Mouse (Mus musculus): ENCODE data around the gene Tubb4b. TPM values are rescaled to one million over a fixed set of nuclear protein-coding genes. Genes with fewer than 3 reads are reported as not detected.

The Tubb4b gene
- polyA plus RNA-seq, 1 experiment from 2014 or later, result 462 TPM

GRCm38 (mm10) chr2:25196172-25196954 is 28.1 kb downstream of the Tubb4b start, which contains the start of gene Tor4a:
Tor4a (minus strand) TSS chr2:25196886.
- Histone ChIP-seq H3K4me1 (peaks cover 13% of the 10 kb centered on the region), H3K4me3 (replicated peaks) (0 out of 2 replicates have a peak within 1 kb of the TSS, but pooled peaks have one; percentile 7), H3K27me3 (replicated peaks) (peaks cover 38% of the 10 kb centered on the region), H3K9me3 (replicated peaks) (no peaks in the 10 kb centered on the region), H3K9ac (replicated peaks) (no peak within 1 kb of the TSS), H3K27ac (replicated peaks) (no peak within 1 kb of the TSS), H3K36me3 (peaks cover 24% of the 10 kb centered on the region), H3K4me2 (peak within 1 kb of the TSS; percentile 35)
- ATAC-seq (ENCODE audit: low FRiP score), result no peak
- WGBS, result 10% methylated on average over 8 of the region's 8 CpGs

GRCm38 (mm10) chr2:25195211-25196156 is 29.0 kb downstream of the Tubb4b start:
- no peak overlapping the region for H3K9ac ChIP-seq (replicated peaks)
- peaks cover 15% of the 10 kb centered on the region for H3K36me3 ChIP-seq
- no peak overlapping the region for H3K27ac ChIP-seq (replicated peaks)
- 24% methylated on average over 55 of the region's 55 CpGs for WGBS
- peak overlapping the region; percentile 35 for H3K4me2 ChIP-seq
- H3K4me1 ChIP-seq, result peaks cover 13% of the 10 kb centered on the region
- peaks cover 38% of the 10 kb centered on the region for H3K27me3 ChIP-seq (replicated peaks)
- H3K9me3 ChIP-seq (replicated peaks), result no peaks in the 10 kb centered on the region
- ATAC-seq (ENCODE audit: low FRiP score), result no peak
- H3K4me3 ChIP-seq (replicated peaks), result 0 out of 2 replicates have a peak overlapping the region, but pooled peaks have one; percentile 7

- H3K36me3 ChIP-seq, result peaks cover 7% of the 10 kb centered on the region
- H3K27me3 ChIP-seq (replicated peaks), result peaks cover 38% of the 10 kb centered on the region
- 90% methylated on average over 17 of the region's 17 CpGs for WGBS
- peaks cover 13% of the 10 kb centered on the region for H3K4me1 ChIP-seq
- H3K4me3 ChIP-seq (replicated peaks), result no peak overlapping the region
- H3K9me3 ChIP-seq (replicated peaks), result no peaks in the 10 kb centered on the region
- H3K27ac ChIP-seq (replicated peaks), result no peak overlapping the region
- no peak for ATAC-seq (ENCODE audit: low FRiP score)
- H3K9ac ChIP-seq (replicated peaks), result no peak overlapping the region
- peak overlapping the region; percentile 35; the same call in 1 of the 2 replicates for H3K4me2 ChIP-seq
Measured at GRCm38 (mm10) chr2:25194486-25195171, 29.9 kb downstream of the Tubb4b start.

- peaks cover 38% of the 10 kb centered on the region for H3K27me3 ChIP-seq (replicated peaks)
- H3K4me3 ChIP-seq (replicated peaks), result no peak overlapping the region
- peaks cover 13% of the 10 kb centered on the region for H3K4me1 ChIP-seq
- peaks cover 2% of the 10 kb centered on the region; the same call in 1 of the 2 replicates for H3K36me3 ChIP-seq
- no peak overlapping the region for H3K9ac ChIP-seq (replicated peaks)
- 82% methylated on average over 5 of the region's 5 CpGs for WGBS
- H3K9me3 ChIP-seq (replicated peaks), result no peaks in the 10 kb centered on the region
- H3K4me2 ChIP-seq, result 0 out of 2 replicates have a peak overlapping the region, but pooled peaks have one; percentile 22
- no peak for ATAC-seq (ENCODE audit: low FRiP score)
- no peak overlapping the region for H3K27ac ChIP-seq (replicated peaks)
Measured at GRCm38 (mm10) chr2:25194006-25194405, 30.5 kb downstream of the Tubb4b start.

GRCm38 (mm10) chr2:25193330-25193770 is 31.2 kb downstream of the Tubb4b start:
- Histone ChIP-seq H3K27me3 (replicated peaks) (peaks cover 38% of the 10 kb centered on the region), H3K4me3 (replicated peaks) (no peak overlapping the region), H3K4me2 (peak overlapping the region; percentile 22; the same call in 1 of the 2 replicates), H3K9ac (replicated peaks) (no peak overlapping the region), H3K4me1 (peaks cover 13% of the 10 kb centered on the region), H3K9me3 (replicated peaks) (no peaks in the 10 kb centered on the region), H3K36me3 (no peaks in the 10 kb centered on the region), H3K27ac (replicated peaks) (no peak overlapping the region)
- WGBS, result 2% methylated on average over 6 of the region's 6 CpGs
- ATAC-seq (ENCODE audit: low FRiP score), result peak; percentile 74

- 81% methylated on average over 6 of the region's 6 CpGs for WGBS
- Histone ChIP-seq H3K36me3 (no peaks in the 10 kb centered on the region), H3K27ac (replicated peaks) (no peak overlapping the region), H3K9me3 (replicated peaks) (no peaks in the 10 kb centered on the region), H3K4me2 (no peak overlapping the region), H3K27me3 (replicated peaks) (no peaks in the 10 kb centered on the region), H3K4me3 (replicated peaks) (no peak overlapping the region), H3K4me1 (peaks cover 34% of the 10 kb centered on the region), H3K9ac (replicated peaks) (no peak overlapping the region)
- ATAC-seq (ENCODE audit: low FRiP score), result no peak
Measured at GRCm38 (mm10) chr2:25187841-25188240, 36.7 kb downstream of the Tubb4b start.

- H3K4me1 ChIP-seq, result peaks cover 45% of the 10 kb centered on the region
- peak overlapping the region; percentile 45 for H3K4me3 ChIP-seq (replicated peaks)
- 0 out of 2 replicates have a peak overlapping the region, but pooled peaks have one; percentile 84 for H3K27ac ChIP-seq (replicated peaks)
- WGBS, result 34% methylated on average over 5 of the region's 5 CpGs
- no peaks in the 10 kb centered on the region for H3K36me3 ChIP-seq
- H3K9ac ChIP-seq (replicated peaks), result peak overlapping the region; percentile 60; the same call in 1 of the 2 replicates
- H3K4me2 ChIP-seq, result peak overlapping the region; percentile 82
- H3K9me3 ChIP-seq (replicated peaks), result no peaks in the 10 kb centered on the region
- no peak for ATAC-seq (ENCODE audit: low FRiP score)
- no peaks in the 10 kb centered on the region for H3K27me3 ChIP-seq (replicated peaks)
Measured at GRCm38 (mm10) chr2:25186575-25186930, 37.9 kb downstream of the Tubb4b start.

GRCm38 (mm10) chr2:25185625-25186574 is 38.6 kb downstream of the Tubb4b start:
- H3K27me3 ChIP-seq (replicated peaks), result no peaks in the 10 kb centered on the region
- peak overlapping the region; percentile 84 for H3K27ac ChIP-seq (replicated peaks)
- H3K4me1 ChIP-seq, result peaks cover 51% of the 10 kb centered on the region
- WGBS, result under 1% methylated on average over 61 of the region's 64 CpGs
- no peaks in the 10 kb centered on the region for H3K36me3 ChIP-seq
- H3K4me2 ChIP-seq, result peak overlapping the region; percentile 82
- H3K4me3 ChIP-seq (replicated peaks), result peak overlapping the region; percentile 45
- ATAC-seq (ENCODE audit: low FRiP score), result peak; percentile 76
- H3K9me3 ChIP-seq (replicated peaks), result no peaks in the 10 kb centered on the region
- peak overlapping the region; percentile 60 for H3K9ac ChIP-seq (replicated peaks)

- peaks cover 61% of the 10 kb centered on the region for H3K4me1 ChIP-seq
- H3K9ac ChIP-seq (replicated peaks), result no peak overlapping the region
- H3K4me2 ChIP-seq, result no peak overlapping the region
- H3K9me3 ChIP-seq (replicated peaks), result no peaks in the 10 kb centered on the region
- H3K27ac ChIP-seq (replicated peaks), result no peak overlapping the region
- no peak for ATAC-seq (ENCODE audit: low FRiP score)
- H3K36me3 ChIP-seq, result no peaks in the 10 kb centered on the region
- no peak overlapping the region for H3K4me3 ChIP-seq (replicated peaks)
- 90% methylated on average over 7 of the region's 7 CpGs for WGBS
- H3K27me3 ChIP-seq (replicated peaks), result no peaks in the 10 kb centered on the region; the same call in 1 of the 2 replicates
Measured at GRCm38 (mm10) chr2:25184496-25184895, 40.0 kb downstream of the Tubb4b start.

GRCm38 (mm10) chr2:25183336-25183735 is 41.2 kb downstream of the Tubb4b start:
- no peaks in the 10 kb centered on the region; the same call in 1 of the 2 replicates for H3K27me3 ChIP-seq (replicated peaks)
- H3K4me1 ChIP-seq, result peaks cover 70% of the 10 kb centered on the region
- WGBS, result 38% methylated on average over 2 of the region's 2 CpGs
- H3K36me3 ChIP-seq, result no peaks in the 10 kb centered on the region
- ATAC-seq (ENCODE audit: low FRiP score), result no peak
- no peak overlapping the region for H3K27ac ChIP-seq (replicated peaks)
- H3K9me3 ChIP-seq (replicated peaks), result no peaks in the 10 kb centered on the region
- peak overlapping the region; percentile 62 for H3K4me3 ChIP-seq (replicated peaks)
- no peak overlapping the region for H3K9ac ChIP-seq (replicated peaks)
- H3K4me2 ChIP-seq, result peak overlapping the region; percentile 89

Data from neural tube, embryonic 15.5 days (tissue).